Mouse (Mus musculus) stomach, postnatal 0 days (tissue): ENCODE measurements around the gene Disp2. TPM values are rescaled to one million over a fixed set of nuclear protein-coding genes. Genes with fewer than 3 reads are reported as not detected.

Source experiments
- ATAC-seq: fragments of 200-750 bp; cut with Nextera tagmentation; 2 replicates; pipeline ENCODE4 v1.8.0; 2017; ENCODE audit not compliant: low FRiP score, low TSS enrichment
- DNase-seq: peaks from one replicate; pipeline ENCODE4 v3.0.0-alpha.2; 2016; ENCODE audit warnings: low spot score
- H3K27ac ChIP-seq: fragments of 300-500 bp; sonication (generic); replicated peaks from 2 replicates; pipeline ENCODE4 v1.5.1; 2014; ENCODE audit warnings: mild to moderate bottlenecking, control low read depth
- H3K27me3 ChIP-seq: fragments of 300-500 bp; sonication (generic); 2 replicates; pipeline ENCODE4 v1.6.1; 2014; ENCODE audit warnings: low read length; ENCODE audit not compliant: control insufficient read depth, insufficient read depth
- H3K36me3 ChIP-seq: fragments of 300-500 bp; sonication (generic); 2 replicates; pipeline ENCODE4 v1.6.1; 2014; ENCODE audit warnings: low read length, mixed read lengths; ENCODE audit not compliant: control insufficient read depth, insufficient read depth
- H3K4me1 ChIP-seq: fragments of 300-500 bp; sonication (generic); replicated peaks from 2 replicates; pipeline ENCODE4 v1.6.1; 2014; ENCODE audit warnings: antibody characterized with exemption; ENCODE audit not compliant: control insufficient read depth, insufficient read depth
- H3K4me2 ChIP-seq: fragments of 300-500 bp; sonication (generic); replicated peaks from 2 replicates; pipeline ENCODE4 v1.6.1; 2014; ENCODE audit warnings: low read depth, mild to moderate bottlenecking, control low read depth, moderate library complexity
- H3K4me3 ChIP-seq: fragments of 300-500 bp; sonication (generic); 2 replicates; pipeline ENCODE4 v1.5.1; 2014; ENCODE audit warnings: low read depth, low read length, control low read depth
- H3K9ac ChIP-seq: fragments of 300-500 bp; sonication (generic); 2 replicates; pipeline ENCODE4 v1.6.1; 2014; ENCODE audit warnings: mild to moderate bottlenecking, low read length, control low read depth, mixed read lengths
- H3K9me3 ChIP-seq: fragments of 300-500 bp; sonication (generic); 2 replicates; pipeline ENCODE4 v1.6.1; 2016; ENCODE audit warnings: low read length; ENCODE audit not compliant: control insufficient read depth
- CTCF ChIP-seq: IDR thresholded peaks from 2 replicates; pipeline ENCODE4 v1.5.1; 2016; ENCODE audit warnings: antibody characterized with exemption, low read depth, mild to moderate bottlenecking, moderate library complexity
- EP300 ChIP-seq: optimal IDR thresholded peaks from 2 replicates; pipeline ENCODE3; 2016; ENCODE audit warnings: antibody characterized with exemption
- WGBS: fragments of 180-500 bp; shearing (Covaris S2); extraction: QIAGEN DNeasy Blood & Tissue Kit; methylation state at CpG from one replicate; pipeline ENCODE4 v1.1.7; 2014; 5-methylcytosine and 5-hydroxymethylcytosine counted together
- polyA plus RNA-seq: library from polyadenylated mRNA; unstranded; fragments of >200 nt; fragmentation: Nextera tagmentation; extraction: Ambion mirVana; gene quantifications from 2 replicates; pipeline ENCODE4 v1.2.1, GENCODE M21; 2015

Disp2 gene
- polyA plus RNA-seq, 1 experiment from 2014 or later = 1.1 TPM

DNA sequence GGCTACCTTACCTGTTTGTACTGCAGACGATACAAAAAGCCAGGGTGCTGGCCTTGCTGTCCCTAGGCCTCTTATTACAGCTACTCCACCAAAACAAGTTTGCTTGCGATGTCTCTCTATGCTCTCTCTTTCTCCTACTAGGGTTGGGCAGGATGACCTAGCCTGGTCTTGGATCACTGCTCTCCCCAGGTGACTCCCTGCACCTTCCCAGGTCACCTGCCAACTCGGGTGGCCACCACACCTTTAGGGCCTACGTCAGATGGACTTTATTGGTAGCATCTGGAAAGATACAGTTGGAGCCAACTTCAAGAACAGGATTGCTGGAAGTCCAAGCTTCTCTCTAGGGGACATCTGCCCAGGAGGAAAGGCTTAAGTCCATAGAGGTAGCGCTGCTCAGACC is 14.6 kb upstream of the Disp2 start:
- DNase-seq (peak; percentile 17), ATAC-seq (no peak)
- Histone ChIP-seq H3K27ac (peak overlapping the region; percentile 13; the same call in 1 of the 2 replicates), H3K4me3 (no peak overlapping the region), H3K9ac (no peak overlapping the region), H3K4me2 (no peak overlapping the region), H3K27me3 (no peaks in the 10 kb centered on the region), H3K9me3 (no peaks in the 10 kb centered on the region), H3K36me3 (no peaks in the 10 kb centered on the region), H3K4me1 (peaks cover 16% of the 10 kb centered on the region)
- 89% methylated on average over 5 of the region's 5 CpGs for WGBS
- no peak for TF ChIP-seq EP300
- no peak for TF ChIP-seq CTCF

- DNase-seq (peak; percentile 14), ATAC-seq (no peak)
- WGBS = 68% methylated on average over 10 of the region's 10 CpGs
- Histone ChIP-seq H3K27me3 (no peaks in the 10 kb centered on the region), H3K36me3 (no peaks in the 10 kb centered on the region), H3K9me3 (no peaks in the 10 kb centered on the region), H3K27ac (peak overlapping the region; percentile 61; the same call in 1 of the 2 replicates), H3K9ac (no peak overlapping the region), H3K4me3 (no peak overlapping the region), H3K4me1 (peaks cover 13% of the 10 kb centered on the region), H3K4me2 (no peak overlapping the region)
- no peak; the same call in 1 of the 2 replicates for TF ChIP-seq CTCF
Measured at GRCm38 (mm10) chr2:118766041-118767033, 13.2 kb upstream of the Disp2 start.

DNA sequence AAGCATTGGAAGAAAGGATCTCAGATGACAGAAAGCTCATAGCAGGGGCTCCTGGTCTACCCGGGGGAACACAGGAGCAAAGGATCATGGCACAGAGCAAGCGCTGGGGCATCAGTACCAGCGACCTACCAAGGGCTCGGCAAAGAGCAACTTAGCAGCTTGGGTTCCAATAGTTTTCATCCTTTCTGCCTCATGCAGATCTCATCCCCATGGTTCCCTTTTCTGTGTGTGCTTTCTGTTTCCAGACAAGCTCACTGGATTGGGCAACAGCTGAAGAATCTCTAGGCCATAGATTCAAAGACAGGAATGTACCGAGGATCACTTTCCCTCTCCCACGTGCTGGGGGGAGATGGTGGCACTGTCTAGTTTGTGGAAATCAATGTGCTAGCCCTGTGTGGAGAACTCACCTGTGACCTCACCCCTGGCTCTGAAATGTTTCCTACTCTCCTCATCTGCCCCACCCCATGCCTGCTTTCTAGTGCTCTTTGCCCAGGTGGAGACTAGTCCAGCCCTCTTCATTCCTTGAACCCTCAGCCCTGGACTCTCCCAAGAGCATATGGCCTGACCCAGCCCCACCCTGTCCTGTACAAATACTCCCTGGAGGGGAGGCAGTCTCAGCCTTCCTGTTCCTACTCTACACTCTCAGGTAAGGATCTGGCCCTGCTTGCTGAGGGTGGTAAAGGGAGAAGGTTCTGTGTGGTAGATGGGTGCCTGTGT is 7.2 kb upstream of the Disp2 start, which contains the start of gene Phgr1:
Gene Phgr1, plus strand, starts transcription at position 612 of the 717 bp plus-strand sequence.
- ATAC-seq (peak; percentile 92), DNase-seq (peak; percentile 62)
- 0 out of 2 replicates have a peak within 1 kb of the TSS, but pooled peaks have one; percentile 18 for H3K4me2 ChIP-seq
- H3K4me1 ChIP-seq = no peaks in the 10 kb centered on the region
- H3K9me3 ChIP-seq = no peaks in the 10 kb centered on the region
- H3K36me3 ChIP-seq = no peaks in the 10 kb centered on the region
- 65% methylated on average over 6 of the region's 6 CpGs for WGBS
- peak within 1 kb of the TSS; percentile 36; the same call in 1 of the 2 replicates for H3K27ac ChIP-seq
- no peak within 1 kb of the TSS for H3K9ac ChIP-seq
- no peaks in the 10 kb centered on the region for H3K27me3 ChIP-seq
- TF ChIP-seq CTCF = no peak
- no peak for TF ChIP-seq EP300
- no peak within 1 kb of the TSS for H3K4me3 ChIP-seq

- H3K36me3 ChIP-seq = no peaks in the 10 kb centered on the region
- TF ChIP-seq EP300 = no peak
- H3K4me1 ChIP-seq = 0 out of 2 replicates have a peak, but pooled peaks cover 3% of the 10 kb centered on the region
- no peak overlapping the region for H3K27ac ChIP-seq
- ATAC-seq = peak; percentile 44; the same call in 1 of the 2 replicates
- H3K9ac ChIP-seq = no peak overlapping the region
- no peak overlapping the region for H3K4me3 ChIP-seq
- 54% methylated on average over 2 of the region's 2 CpGs for WGBS
- no peaks in the 10 kb centered on the region for H3K9me3 ChIP-seq
- H3K27me3 ChIP-seq = no peaks in the 10 kb centered on the region
- DNase-seq = no peak
- no peak overlapping the region for H3K4me2 ChIP-seq
Measured at GRCm38 (mm10) chr2:118774536-118774935, 5.0 kb upstream of the Disp2 start.

- H3K9ac ChIP-seq = no peak overlapping the region
- ATAC-seq (no peak), DNase-seq (no peak)
- H3K9me3 ChIP-seq = no peaks in the 10 kb centered on the region
- no peaks in the 10 kb centered on the region for H3K36me3 ChIP-seq
- 38% methylated on average over 1 of the region's 1 CpGs for WGBS
- no peak overlapping the region for H3K27ac ChIP-seq
- no peak overlapping the region for H3K4me2 ChIP-seq
- TF ChIP-seq EP300 (no peak), CTCF (no peak)
- 0 out of 2 replicates have a peak, but pooled peaks cover 3% of the 10 kb centered on the region for H3K4me1 ChIP-seq
- H3K4me3 ChIP-seq = no peak overlapping the region
- H3K27me3 ChIP-seq = no peaks in the 10 kb centered on the region
Measured at GRCm38 (mm10) chr2:118775396-118775795, 4.1 kb upstream of the Disp2 start.
